Mouse (Mus musculus): ENCODE measurements around the gene Lif.

DNA sequence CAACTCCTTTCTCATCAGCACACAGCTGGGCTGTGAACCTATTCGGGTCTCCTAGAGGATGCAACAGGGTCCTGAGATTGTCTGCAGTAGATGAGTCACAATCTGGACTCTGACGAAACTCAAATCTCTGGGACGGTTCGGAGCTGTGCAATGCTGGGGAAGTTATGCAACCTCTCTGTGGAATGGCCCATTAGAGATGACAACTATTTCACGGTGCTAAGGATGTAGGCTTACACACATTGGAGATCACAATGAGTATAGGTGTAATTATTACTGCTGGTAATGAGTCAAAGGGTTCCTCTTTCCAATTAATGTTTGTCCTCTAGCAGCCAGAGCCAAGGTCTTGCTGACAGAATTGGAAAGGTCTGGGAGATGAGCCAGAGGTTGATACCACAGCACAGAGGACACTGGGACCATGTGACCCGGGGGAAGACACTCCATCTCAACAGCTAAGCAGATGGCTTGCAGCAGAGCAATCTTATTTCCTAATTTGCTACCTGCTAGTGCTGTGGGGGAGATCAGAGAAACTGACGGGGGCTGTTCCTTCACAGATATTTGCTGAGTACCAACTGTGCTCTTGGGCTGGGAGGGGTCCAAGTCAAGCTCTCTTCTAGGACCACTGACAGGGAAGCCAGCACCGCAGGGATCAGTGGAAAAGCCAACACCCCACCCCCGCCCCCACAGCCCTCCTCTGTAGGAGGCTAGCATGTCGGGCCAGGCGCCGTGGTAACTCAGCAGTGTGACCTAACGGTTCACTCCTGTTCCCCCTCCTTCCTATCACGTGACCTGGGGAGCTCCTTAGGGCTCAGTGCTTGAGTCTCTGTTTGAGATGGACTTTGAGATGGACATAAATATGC, 37.4 kb downstream of the Lif start:
- TF ChIP-seq CTCF (IDR thresholded peaks at IDR 0.05; ENCODE audit: low read depth): no peak
- no peak for TF ChIP-seq EP300 (IDR thresholded peaks at IDR 0.05; ENCODE audit: low read depth)
